Mouse (Mus musculus) embryonic facial prominence, embryonic 11.5 days (tissue): ENCODE results near the gene Arhgap19. TPM values are rescaled to one million over a fixed set of nuclear protein-coding genes. Genes with fewer than 3 reads are reported as not detected.

Source experiments
- ATAC-seq: fragments of 200-750 bp; cut with Nextera tagmentation; replicated peaks from 2 replicates; pipeline ENCODE4 v1.8.0; 2017; ENCODE audit warnings: low read depth; ENCODE audit not compliant: insufficient number of reproducible peaks, low FRiP score, low TSS enrichment
- DNase-seq: peaks from one replicate; pipeline ENCODE4 v3.0.0-alpha.2; 2015; ENCODE audit warnings: low spot score
- H3K27ac ChIP-seq: fragments of 300-500 bp; sonication (generic); replicated peaks from 2 replicates; pipeline ENCODE4 v1.5.1; 2014; ENCODE audit warnings: mild to moderate bottlenecking, low read depth, low read length, control low read depth
- H3K27me3 ChIP-seq: fragments of 300-500 bp; sonication (generic); 2 replicates; pipeline ENCODE4 v1.6.1; 2014; ENCODE audit warnings: mild to moderate bottlenecking, low read length, moderate library complexity, mixed read lengths; ENCODE audit not compliant: control insufficient read depth, insufficient read depth
- H3K36me3 ChIP-seq: fragments of 300-500 bp; sonication (generic); replicated peaks from 2 replicates; pipeline ENCODE4 v1.6.1; 2014; ENCODE audit warnings: low read depth, mild to moderate bottlenecking, low read length, moderate library complexity, mixed read lengths; ENCODE audit not compliant: control insufficient read depth, insufficient read depth
- H3K4me1 ChIP-seq: fragments of 300-500 bp; sonication (generic); 2 replicates; pipeline ENCODE4 v1.6.1; 2014; ENCODE audit warnings: low read length, mixed read lengths; ENCODE audit not compliant: control insufficient read depth, insufficient read depth
- H3K4me2 ChIP-seq: fragments of 300-500 bp; sonication (generic); 2 replicates; pipeline ENCODE4 v1.6.1; 2014; ENCODE audit warnings: low read depth, mild to moderate bottlenecking, control low read depth, low read length, moderate library complexity
- H3K4me3 ChIP-seq: fragments of 300-500 bp; sonication (generic); 2 replicates; pipeline ENCODE4 v1.5.1; 2014; ENCODE audit warnings: low read depth, low read length, control low read depth
- H3K9ac ChIP-seq: fragments of 300-500 bp; sonication (generic); replicated peaks from 2 replicates; pipeline ENCODE4 v1.6.1; 2014; ENCODE audit warnings: mild to moderate bottlenecking, control low read depth, low read length
- H3K9me3 ChIP-seq: fragments of 300-500 bp; sonication (generic); replicated peaks from 2 replicates; pipeline ENCODE4 v1.6.1; 2016; ENCODE audit warnings: mild to moderate bottlenecking, low read length, inconsistent platforms, mixed read lengths; ENCODE audit not compliant: control insufficient read depth
- WGBS: fragments of 180-500 bp; shearing (Covaris S2); extraction: QIAGEN DNeasy Blood & Tissue Kit; methylation state at CpG from one replicate; pipeline ENCODE4 v1.1.7; 2014; 5-methylcytosine and 5-hydroxymethylcytosine counted together
- polyA plus RNA-seq: library from polyadenylated mRNA; unstranded; fragments of >200 nt; fragmentation: Nextera tagmentation; extraction: Ambion mirVana; gene quantifications from 2 replicates; pipeline ENCODE4 v1.2.1, GENCODE M21; 2014

Gene Arhgap19
- polyA plus RNA-seq, 1 experiment from 2014 or later, result 48.1 TPM

GRCm38 (mm10) chr19:41818749-41819148, 16.9 kb upstream of the Arhgap19 start:
- Histone ChIP-seq H3K4me2 (no peak overlapping the region), H3K4me3 (no peak overlapping the region), H3K9me3 (no peaks in the 10 kb centered on the region), H3K4me1 (peaks cover 3% of the 10 kb centered on the region; the same call in 1 of the 2 replicates), H3K9ac (no peak overlapping the region), H3K27me3 (no peaks in the 10 kb centered on the region), H3K27ac (no peak overlapping the region), H3K36me3 (no peaks in the 10 kb centered on the region)
- ATAC-seq (no peak), DNase-seq (no peak)
- 85% methylated on average over 4 of the region's 4 CpGs for WGBS

GRCm38 (mm10) chr19:41817325-41817724, 15.5 kb upstream of the Arhgap19 start:
- H3K27me3 ChIP-seq, result no peaks in the 10 kb centered on the region
- peaks cover 3% of the 10 kb centered on the region; the same call in 1 of the 2 replicates for H3K4me1 ChIP-seq
- H3K36me3 ChIP-seq, result no peaks in the 10 kb centered on the region
- no peaks in the 10 kb centered on the region for H3K9me3 ChIP-seq
- no peak overlapping the region for H3K4me3 ChIP-seq
- peak; percentile 40 for DNase-seq
- 50% methylated on average over 10 of the region's 10 CpGs for WGBS
- no peak overlapping the region; the same call in 1 of the 2 replicates for H3K4me2 ChIP-seq
- ATAC-seq, result peak; percentile 52; the same call in 1 of the 2 replicates
- H3K9ac ChIP-seq, result no peak overlapping the region; the same call in 1 of the 2 replicates
- H3K27ac ChIP-seq, result peak overlapping the region; percentile 47

GRCm38 (mm10) chr19:41816915-41817314, 15.1 kb upstream of the Arhgap19 start:
- Histone ChIP-seq H3K4me3 (no peak overlapping the region), H3K4me1 (peaks cover 3% of the 10 kb centered on the region; the same call in 1 of the 2 replicates), H3K9me3 (no peaks in the 10 kb centered on the region), H3K27me3 (no peaks in the 10 kb centered on the region), H3K4me2 (no peak overlapping the region; the same call in 1 of the 2 replicates), H3K9ac (no peak overlapping the region), H3K27ac (peak overlapping the region; percentile 47), H3K36me3 (no peaks in the 10 kb centered on the region)
- peak; percentile 68 for DNase-seq
- 39% methylated on average over 5 of the region's 5 CpGs for whole genome bisulfite sequencing
- peak; percentile 85 for ATAC-seq

GRCm38 (mm10) chr19:41816410-41816809, 14.6 kb upstream of the Arhgap19 start:
- no peaks in the 10 kb centered on the region for H3K36me3 ChIP-seq
- H3K27me3 ChIP-seq, result no peaks in the 10 kb centered on the region
- no peak overlapping the region for H3K4me2 ChIP-seq
- no peaks in the 10 kb centered on the region for H3K9me3 ChIP-seq
- no peak for DNase-seq
- H3K4me3 ChIP-seq, result no peak overlapping the region
- H3K9ac ChIP-seq, result no peak overlapping the region
- H3K4me1 ChIP-seq, result peaks cover 3% of the 10 kb centered on the region; the same call in 1 of the 2 replicates
- ATAC-seq, result no peak
- WGBS, result 50% methylated on average over 5 of the region's 5 CpGs
- no peak overlapping the region for H3K27ac ChIP-seq

- 87% methylated on average over 4 of the region's 4 CpGs for WGBS
- DNase-seq, result no peak
- H3K27ac ChIP-seq, result no peak overlapping the region
- no peaks in the 10 kb centered on the region for H3K27me3 ChIP-seq
- no peak overlapping the region for H3K4me2 ChIP-seq
- no peak overlapping the region for H3K9ac ChIP-seq
- H3K36me3 ChIP-seq, result no peaks in the 10 kb centered on the region
- ATAC-seq, result no peak
- H3K4me3 ChIP-seq, result no peak overlapping the region
- H3K9me3 ChIP-seq, result no peaks in the 10 kb centered on the region
- H3K4me1 ChIP-seq, result peaks cover 3% of the 10 kb centered on the region; the same call in 1 of the 2 replicates
Observed at GRCm38 (mm10) chr19:41813374-41813773, 11.5 kb upstream of the Arhgap19 start.

- Histone ChIP-seq H3K9ac (no peak overlapping the region), H3K4me3 (no peak overlapping the region), H3K9me3 (no peaks in the 10 kb centered on the region), H3K27ac (no peak overlapping the region), H3K4me1 (peaks cover 3% of the 10 kb centered on the region; the same call in 1 of the 2 replicates), H3K36me3 (no peaks in the 10 kb centered on the region), H3K27me3 (no peaks in the 10 kb centered on the region), H3K4me2 (no peak overlapping the region)
- WGBS, result 93% methylated on average over 10 of the region's 10 CpGs
- ATAC-seq, result no peak
- DNase-seq, result no peak
Observed at GRCm38 (mm10) chr19:41812525-41812924, 10.7 kb upstream of the Arhgap19 start.

GRCm38 (mm10) chr19:41810074-41810473, 8.2 kb upstream of the Arhgap19 start:
- Histone ChIP-seq H3K36me3 (no peaks in the 10 kb centered on the region), H3K27me3 (no peaks in the 10 kb centered on the region), H3K4me3 (no peak overlapping the region), H3K9ac (no peak overlapping the region), H3K9me3 (no peaks in the 10 kb centered on the region), H3K4me2 (no peak overlapping the region), H3K4me1 (no peaks in the 10 kb centered on the region), H3K27ac (no peak overlapping the region)
- ATAC-seq (no peak), DNase-seq (no peak)
- WGBS, result 86% methylated on average over 5 of the region's 5 CpGs

GRCm38 (mm10) chr19:41808104-41808634, 6.3 kb upstream of the Arhgap19 start:
- Histone ChIP-seq H3K4me3 (no peak overlapping the region), H3K4me1 (no peaks in the 10 kb centered on the region), H3K36me3 (no peaks in the 10 kb centered on the region), H3K27ac (no peak overlapping the region), H3K4me2 (no peak overlapping the region), H3K9me3 (no peaks in the 10 kb centered on the region), H3K27me3 (no peaks in the 10 kb centered on the region), H3K9ac (no peak overlapping the region)
- no peak for ATAC-seq
- 82% methylated on average over 8 of the region's 8 CpGs for WGBS
- DNase-seq, result no peak
